Mouse (Mus musculus): ENCODE results near the gene Itprid1. TPM values are rescaled to one million over a fixed set of nuclear protein-coding genes. Genes with fewer than 3 reads are reported as not detected.

The Itprid1 gene
- total RNA-seq, 1 experiment, result not detected

DNA sequence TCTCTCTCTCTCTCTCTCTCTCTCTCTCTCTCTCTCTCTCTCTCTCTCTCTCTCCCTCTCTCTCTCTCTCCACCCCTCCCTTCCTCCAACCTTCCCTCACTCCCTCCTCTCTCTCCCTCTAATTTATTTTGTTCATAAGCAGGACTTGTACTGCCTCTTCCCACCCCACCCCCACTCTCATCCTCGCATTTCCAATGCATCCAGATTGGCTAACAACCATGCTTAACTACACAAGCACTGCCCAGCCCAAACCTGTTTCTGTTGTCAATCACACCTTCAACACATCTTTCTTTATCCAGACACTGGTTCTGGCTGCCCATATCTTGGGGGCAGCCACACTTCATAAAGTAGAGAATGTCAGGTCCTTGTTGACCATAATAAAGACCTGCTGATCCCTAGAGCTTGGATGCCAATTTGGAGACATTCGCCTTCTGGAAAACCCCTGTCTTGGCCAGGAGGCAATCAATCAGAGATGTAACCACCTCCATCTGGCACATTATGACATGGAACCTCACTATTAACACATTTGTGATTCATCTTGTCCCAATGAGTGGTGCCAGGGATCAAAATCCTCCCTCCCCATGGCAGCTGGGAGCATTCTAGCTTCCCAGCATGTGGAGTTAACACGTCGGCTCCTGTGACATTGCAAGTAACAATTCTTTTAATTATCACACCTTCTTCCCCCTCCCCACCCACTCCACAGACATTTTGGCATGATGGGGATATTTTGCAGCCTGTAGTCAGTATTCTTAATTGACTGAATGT, 84.4 kb downstream of the Itprid1 start:
- Histone ChIP-seq H3K9me3 (ENCODE audit: control insufficient read depth, insufficient read depth, low read depth, low read length) (no peaks in the 10 kb centered on the region), H3K9ac (ENCODE audit: insufficient read depth, low read depth, low read length, poor library complexity, severe bottlenecking) (no peak overlapping the region), H3K4me3 (ENCODE audit: insufficient read depth in 1 of 2, low read depth in 1 of 2, low read length in 2 of 2, poor library complexity in 1 of 2, severe bottlenecking in 1 of 2) (no peak overlapping the region), H3K27ac (ENCODE audit: insufficient read depth, low read depth, low read length, poor library complexity, severe bottlenecking) (no peak overlapping the region), H3K36me3 (ENCODE audit: control insufficient read depth, insufficient read depth, low read length, poor library complexity, severe bottlenecking) (no peaks in the 10 kb centered on the region), H3K4me1 (ENCODE audit: control insufficient read depth in 2 of 2, insufficient read depth in 2 of 2, low read length in 2 of 2, poor library complexity in 1 of 2) (no peaks in the 10 kb centered on the region)
- TF ChIP-seq ZNF384 (IDR thresholded peaks at IDR 0.05; ENCODE audit: low read depth, low read length) (no peak), HCFC1 (IDR thresholded peaks at IDR 0.05; ENCODE audit: borderline replicate concordance, insufficient read depth, low read length) (no peak), MAFK (IDR thresholded peaks at IDR 0.05; ENCODE audit: insufficient read depth, low read depth, low read length) (no peak), ZC3H11A (IDR thresholded peaks at IDR 0.05; ENCODE audit: borderline replicate concordance, low read depth, low read length) (no peak), CHD2 (IDR thresholded peaks at IDR 0.05; ENCODE audit: low read depth, low read length) (no peak)
- in situ Hi-C loops (cut with MboI; ENCODE audit: low sequenced_read_pairs in 2 of 2, unreplicated experiment in 2 of 2), result no loop called here
- DNase-seq (ENCODE audit: low read depth, low spot score), result no peak

DNA sequence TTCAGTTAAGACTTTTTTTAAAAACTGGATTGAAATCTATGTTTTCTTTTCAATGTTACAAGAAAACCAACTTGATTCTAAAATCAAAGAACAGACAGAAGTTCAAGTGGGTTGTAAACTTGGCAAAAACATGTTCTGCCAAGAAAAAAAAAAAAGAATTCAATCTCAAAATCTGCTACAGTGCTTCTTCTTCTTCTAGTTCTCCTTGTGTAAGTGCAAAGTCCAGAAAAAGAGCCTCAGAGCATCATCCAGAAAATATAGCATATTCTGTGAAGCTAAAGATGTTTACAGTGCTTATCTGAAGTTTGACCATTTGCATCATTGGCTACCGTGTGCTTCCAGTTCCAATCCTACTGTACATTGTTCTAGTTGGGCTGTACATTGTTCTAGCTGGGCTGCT, 108.0 kb downstream of the Itprid1 start:
- Histone ChIP-seq H3K4me1 (ENCODE audit: control insufficient read depth in 2 of 2, insufficient read depth in 2 of 2, low read length in 2 of 2, poor library complexity in 1 of 2) (no peaks in the 10 kb centered on the region), H3K36me3 (ENCODE audit: control insufficient read depth, insufficient read depth, low read length, poor library complexity, severe bottlenecking) (no peaks in the 10 kb centered on the region), H3K9ac (ENCODE audit: insufficient read depth, low read depth, low read length, poor library complexity, severe bottlenecking) (no peak overlapping the region), H3K27ac (ENCODE audit: insufficient read depth, low read depth, low read length, poor library complexity, severe bottlenecking) (no peak overlapping the region), H3K9me3 (ENCODE audit: control insufficient read depth, insufficient read depth, low read depth, low read length) (no peaks in the 10 kb centered on the region), H3K4me3 (ENCODE audit: insufficient read depth in 1 of 2, low read depth in 1 of 2, low read length in 2 of 2, poor library complexity in 1 of 2, severe bottlenecking in 1 of 2) (no peak overlapping the region)
- TF ChIP-seq CHD2 (IDR thresholded peaks at IDR 0.05; ENCODE audit: low read depth, low read length) (no peak), MAFK (IDR thresholded peaks at IDR 0.05; ENCODE audit: insufficient read depth, low read depth, low read length) (no peak), HCFC1 (IDR thresholded peaks at IDR 0.05; ENCODE audit: borderline replicate concordance, insufficient read depth, low read length) (no peak), ZNF384 (IDR thresholded peaks at IDR 0.05; ENCODE audit: low read depth, low read length) (no peak), ZC3H11A (IDR thresholded peaks at IDR 0.05; ENCODE audit: borderline replicate concordance, low read depth, low read length) (no peak)
- in situ Hi-C loops (cut with MboI; ENCODE audit: low sequenced_read_pairs in 2 of 2, unreplicated experiment in 2 of 2), result loop anchor here in 1 of 2 experiments (25.0 kb wide), 2 partner anchors 232 to 382 kb away; no protein-coding TSS in a partner anchor
- DNase-seq (ENCODE audit: low read depth, low spot score), result no peak

DNA sequence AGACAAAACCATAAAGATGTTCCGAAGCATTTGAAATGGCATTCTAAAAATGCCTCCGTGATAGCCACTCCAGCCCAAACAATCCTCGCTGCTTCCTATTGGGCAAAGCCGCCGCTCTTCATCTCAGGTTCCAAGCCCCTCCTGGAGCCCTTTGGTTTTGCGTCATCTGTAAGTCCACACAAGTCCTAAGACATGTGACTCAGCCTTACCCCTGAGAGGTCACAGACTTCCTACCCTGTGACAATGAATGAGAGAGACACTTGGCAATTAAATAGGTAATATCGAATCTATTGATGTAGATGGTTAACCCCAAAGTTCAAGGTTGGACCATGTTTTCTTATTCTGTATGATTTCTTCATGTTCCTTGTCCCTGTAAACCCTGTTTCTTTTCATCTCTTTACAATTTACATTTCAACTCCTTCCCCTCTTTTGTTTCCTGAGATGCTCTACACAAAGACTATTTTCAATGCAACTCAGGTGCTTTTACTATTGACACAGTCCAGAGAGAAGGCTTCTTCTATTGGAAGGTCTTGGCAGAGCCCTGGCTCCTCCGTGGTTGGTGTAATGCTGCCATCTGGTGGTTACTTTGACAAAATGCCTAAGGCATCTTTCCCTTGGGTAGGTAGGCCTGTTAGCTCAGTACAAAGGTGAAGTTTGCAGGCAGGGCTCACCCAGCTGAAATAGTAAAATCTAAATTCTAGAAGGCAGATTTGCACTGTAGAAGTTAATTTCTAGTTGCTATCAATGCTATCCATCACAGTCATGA, 113.8 kb downstream of the Itprid1 start:
- Histone ChIP-seq H3K36me3 (ENCODE audit: control insufficient read depth, insufficient read depth, low read length, poor library complexity, severe bottlenecking) (no peaks in the 10 kb centered on the region), H3K9ac (ENCODE audit: insufficient read depth, low read depth, low read length, poor library complexity, severe bottlenecking) (no peak overlapping the region)
- in situ Hi-C loops (cut with MboI; ENCODE audit: low sequenced_read_pairs in 2 of 2, unreplicated experiment in 2 of 2), result loop anchor here in 1 of 2 experiments (5.0 kb wide), 1 partner anchor 433 kb away; no protein-coding TSS in a partner anchor

DNA sequence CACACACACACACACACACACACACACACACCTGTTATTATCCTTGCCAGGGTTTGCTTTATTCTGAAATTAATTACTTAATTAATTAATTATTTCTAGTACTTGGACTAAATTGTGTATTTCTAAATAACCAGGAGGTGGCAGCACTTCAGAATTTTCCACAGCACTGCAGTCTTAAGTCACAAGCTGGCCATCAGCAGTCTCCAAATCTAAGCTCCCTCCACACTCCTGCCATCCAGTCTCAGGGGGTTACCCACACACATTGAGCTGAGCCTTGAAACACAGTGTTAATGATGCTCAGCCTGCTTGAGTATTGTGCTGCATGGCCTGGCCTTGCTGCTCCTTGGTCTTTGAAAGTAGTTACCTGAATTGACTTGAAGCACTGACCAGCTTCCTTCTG, 136.3 kb downstream of the Itprid1 start:
- no peak for TF ChIP-seq CHD2 (IDR thresholded peaks at IDR 0.05; ENCODE audit: low read depth, low read length)
- no peak for TF ChIP-seq ZC3H11A (IDR thresholded peaks at IDR 0.05; ENCODE audit: borderline replicate concordance, low read depth, low read length)
- no peak for TF ChIP-seq HCFC1 (IDR thresholded peaks at IDR 0.05; ENCODE audit: borderline replicate concordance, insufficient read depth, low read length)
- no peak for TF ChIP-seq MAFK (IDR thresholded peaks at IDR 0.05; ENCODE audit: insufficient read depth, low read depth, low read length)
- TF ChIP-seq ZNF384 (IDR thresholded peaks at IDR 0.05; ENCODE audit: low read depth, low read length), result no peak
- Histone ChIP-seq H3K4me3 (ENCODE audit: insufficient read depth in 1 of 2, low read depth in 1 of 2, low read length in 2 of 2, poor library complexity in 1 of 2, severe bottlenecking in 1 of 2) (no peak overlapping the region), H3K27ac (ENCODE audit: insufficient read depth, low read depth, low read length, poor library complexity, severe bottlenecking) (no peak overlapping the region), H3K4me1 (ENCODE audit: control insufficient read depth in 2 of 2, insufficient read depth in 2 of 2, low read length in 2 of 2, poor library complexity in 1 of 2) (no peaks in the 10 kb centered on the region), H3K9me3 (ENCODE audit: control insufficient read depth, insufficient read depth, low read depth, low read length) (no peaks in the 10 kb centered on the region), H3K9ac (ENCODE audit: insufficient read depth, low read depth, low read length, poor library complexity, severe bottlenecking) (no peak overlapping the region), H3K36me3 (ENCODE audit: control insufficient read depth, insufficient read depth, low read length, poor library complexity, severe bottlenecking) (no peaks in the 10 kb centered on the region)
- peak; percentile 27 for DNase-seq (ENCODE audit: low read depth, low spot score)
- in situ Hi-C loops (cut with MboI; ENCODE audit: low sequenced_read_pairs in 2 of 2, unreplicated experiment in 2 of 2), result no loop called here

More for the DNA sequence above, 113.8 kb downstream of the Itprid1 start:
- peak; percentile 64 for DNase-seq (ENCODE audit: low read depth, low spot score)
- Histone ChIP-seq H3K27ac (ENCODE audit: insufficient read depth, low read depth, low read length, poor library complexity, severe bottlenecking) (no peak overlapping the region), H3K4me3 (ENCODE audit: insufficient read depth in 1 of 2, low read depth in 1 of 2, low read length in 2 of 2, poor library complexity in 1 of 2, severe bottlenecking in 1 of 2) (no peak overlapping the region), H3K9me3 (ENCODE audit: control insufficient read depth, insufficient read depth, low read depth, low read length) (no peaks in the 10 kb centered on the region), H3K4me1 (ENCODE audit: control insufficient read depth in 2 of 2, insufficient read depth in 2 of 2, low read length in 2 of 2, poor library complexity in 1 of 2) (no peaks in the 10 kb centered on the region)
- peak; percentile 88 for TF ChIP-seq ZC3H11A (IDR thresholded peaks at IDR 0.05; ENCODE audit: borderline replicate concordance, low read depth, low read length)
- no peak for TF ChIP-seq CHD2 (IDR thresholded peaks at IDR 0.05; ENCODE audit: low read depth, low read length)

Data from ES-E14 (cell line).